Mouse (Mus musculus) heart, embryonic 12.5 days (tissue): Measurements from ENCODE around the gene 1700020A23Rik. TPM values are rescaled to one million over a fixed set of nuclear protein-coding genes. Genes with fewer than 3 reads are reported as not detected.

ENCODE experiments used
- ATAC-seq: fragments of 200-750 bp; cut with Nextera tagmentation; 2 replicates; pipeline ENCODE4 v1.8.0; 2017; ENCODE audit warnings: moderate TSS enrichment, moderate library complexity; ENCODE audit not compliant: insufficient number of reproducible peaks, low FRiP score
- H3K27ac ChIP-seq: fragments of 300-500 bp; sonication (generic); 2 replicates; pipeline ENCODE4 v1.5.1; 2016; ENCODE audit warnings: mild to moderate bottlenecking, moderate library complexity; ENCODE audit not compliant: poor library complexity, severe bottlenecking
- H3K27me3 ChIP-seq: fragments of 300-500 bp; sonication (generic); replicated peaks from 2 replicates; pipeline ENCODE4 v1.6.1; 2016; ENCODE audit warnings: mild to moderate bottlenecking, moderate library complexity
- H3K36me3 ChIP-seq: fragments of 300-500 bp; sonication (generic); 2 replicates; pipeline ENCODE4 v1.6.1; 2016; ENCODE audit warnings: mild to moderate bottlenecking, moderate library complexity
- H3K4me1 ChIP-seq: fragments of 300-500 bp; sonication (generic); replicated peaks from 2 replicates; pipeline ENCODE4 v1.6.1; 2016; ENCODE audit warnings: mild to moderate bottlenecking
- H3K4me2 ChIP-seq: fragments of 300-500 bp; sonication (generic); 2 replicates; pipeline ENCODE4 v1.6.1; 2016; ENCODE audit warnings: mild to moderate bottlenecking, moderate library complexity
- H3K4me3 ChIP-seq: fragments of 300-500 bp; sonication (generic); 2 replicates; pipeline ENCODE4 v1.5.1; 2016; ENCODE audit warnings: mild to moderate bottlenecking
- H3K9ac ChIP-seq: fragments of 300-500 bp; sonication (generic); 2 replicates; pipeline ENCODE4 v1.6.1; 2016; ENCODE audit warnings: mild to moderate bottlenecking, moderate library complexity
- H3K9me3 ChIP-seq: fragments of 300-500 bp; sonication (generic); replicated peaks from 2 replicates; pipeline ENCODE4 v1.6.1; 2016; ENCODE audit warnings: mild to moderate bottlenecking, moderate library complexity
- whole genome bisulfite sequencing: fragments of 180-500 bp; shearing (Covaris S2); methylation state at CpG from one replicate; pipeline ENCODE4 v1.1.7; 2016; 5-methylcytosine and 5-hydroxymethylcytosine counted together
- polyA plus RNA-seq: library from polyadenylated mRNA; unstranded; fragments of >200 nt; fragmentation: Nextera tagmentation; extraction: Ambion mirVana; gene quantifications from 2 replicates; pipeline ENCODE4 v1.2.1, GENCODE M21; 2016

The 1700020A23Rik gene
- polyA plus RNA-seq, 1 experiment from 2014 or later, result not detected

DNA sequence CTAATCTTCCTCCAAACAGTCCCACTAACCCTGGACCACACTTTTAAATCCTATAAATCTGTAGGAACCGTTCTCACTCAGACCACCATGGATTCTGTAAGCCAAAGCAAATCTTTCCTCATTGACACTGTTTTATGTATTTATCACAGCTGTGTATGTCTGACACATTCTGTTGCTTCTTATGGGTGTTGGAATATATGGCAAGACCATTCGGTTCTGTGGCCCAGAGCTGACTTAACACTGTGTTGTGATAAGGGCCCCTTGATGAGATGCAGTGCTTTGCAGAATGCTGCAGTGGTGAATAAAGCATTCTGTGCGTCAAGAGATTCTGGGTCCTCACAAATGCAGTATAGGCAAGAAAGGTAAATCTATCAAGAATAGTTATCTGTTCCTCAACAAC lies 27.1 kb downstream of the 1700020A23Rik start:
- H3K9me3 ChIP-seq, result no peaks in the 10 kb centered on the region
- peaks cover 13% of the 10 kb centered on the region for H3K4me1 ChIP-seq
- no peaks in the 10 kb centered on the region for H3K27me3 ChIP-seq
- no peak overlapping the region for H3K27ac ChIP-seq
- H3K4me3 ChIP-seq, result no peak overlapping the region
- H3K9ac ChIP-seq, result no peak overlapping the region
- WGBS, result 71% methylated on average over 3 of the region's 3 CpGs
- H3K4me2 ChIP-seq, result no peak overlapping the region
- ATAC-seq, result no peak
- H3K36me3 ChIP-seq, result peaks cover 11% of the 10 kb centered on the region

DNA sequence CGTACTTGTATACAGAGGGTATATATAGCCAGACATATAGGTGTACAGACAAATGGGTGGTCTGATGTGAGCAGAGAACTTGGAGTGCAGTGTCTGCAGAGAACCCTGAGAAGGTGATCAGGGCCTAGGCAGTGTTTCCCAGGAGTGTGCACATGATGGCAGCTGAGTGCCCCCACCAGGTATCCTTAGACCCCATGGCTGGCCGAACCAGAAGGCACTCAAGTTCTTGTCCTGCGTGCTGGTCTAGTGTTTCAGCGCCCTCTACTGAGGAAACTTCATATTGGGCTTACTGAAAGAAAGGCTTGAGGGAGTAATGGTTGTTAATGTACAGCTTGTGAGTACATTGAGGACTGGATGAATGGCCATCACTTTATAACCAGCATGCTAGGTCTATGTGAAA lies 28.1 kb downstream of the 1700020A23Rik start:
- Histone ChIP-seq H3K4me1 (peaks cover 13% of the 10 kb centered on the region), H3K9me3 (no peaks in the 10 kb centered on the region), H3K9ac (no peak overlapping the region), H3K4me2 (no peak overlapping the region), H3K27ac (no peak overlapping the region), H3K36me3 (peaks cover 19% of the 10 kb centered on the region), H3K27me3 (no peaks in the 10 kb centered on the region), H3K4me3 (no peak overlapping the region)
- ATAC-seq, result no peak
- WGBS, result 24% methylated on average over 4 of the region's 4 CpGs

DNA sequence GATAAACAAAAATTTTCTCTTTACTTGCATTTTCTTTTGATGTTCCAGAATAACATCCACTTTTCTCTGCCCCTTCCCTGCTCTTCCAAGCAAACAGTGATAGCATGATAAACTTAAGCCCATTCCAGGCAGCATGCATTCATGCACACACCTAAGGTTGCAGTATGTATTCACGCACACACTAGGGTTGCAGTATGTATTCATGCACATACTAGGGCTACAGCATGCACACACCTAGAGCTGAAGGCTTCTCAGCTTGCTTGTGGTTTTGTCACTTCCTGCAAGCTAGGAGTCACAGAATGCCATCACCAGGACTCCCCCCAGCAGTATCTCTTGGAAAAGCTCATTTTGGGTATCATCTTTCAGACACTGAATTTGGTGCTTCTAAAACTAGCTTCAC lies 31.7 kb downstream of the 1700020A23Rik start:
- Histone ChIP-seq H3K27ac (no peak overlapping the region), H3K9me3 (no peaks in the 10 kb centered on the region), H3K36me3 (peaks cover 47% of the 10 kb centered on the region), H3K4me1 (no peaks in the 10 kb centered on the region), H3K4me2 (no peak overlapping the region), H3K27me3 (no peaks in the 10 kb centered on the region), H3K9ac (no peak overlapping the region), H3K4me3 (no peak overlapping the region)
- ATAC-seq, result no peak
- 89% methylated on average over 1 of the region's 1 CpGs for WGBS

DNA sequence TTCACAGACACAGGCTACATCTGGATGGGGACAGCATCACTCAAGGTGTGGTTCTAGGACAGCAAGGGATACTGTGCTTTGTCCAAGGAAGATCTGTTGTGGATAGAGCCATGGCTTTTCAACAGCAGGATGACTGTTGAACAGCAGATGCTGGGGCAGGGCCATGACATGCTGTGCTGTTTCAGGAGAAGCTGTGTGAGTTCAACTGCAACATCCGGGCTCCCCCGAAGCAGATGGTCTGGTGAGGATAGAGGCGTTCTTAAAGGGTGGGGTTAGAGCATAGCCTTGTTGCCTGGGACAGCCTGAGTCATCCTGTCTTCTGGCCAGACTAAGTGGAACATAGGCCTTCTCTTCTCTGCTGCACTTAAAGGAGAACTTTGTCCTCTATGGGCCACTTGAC lies 33.8 kb downstream of the 1700020A23Rik start:
- H3K4me1 ChIP-seq, result no peaks in the 10 kb centered on the region
- no peak overlapping the region for H3K9ac ChIP-seq
- ATAC-seq, result no peak
- WGBS, result 88% methylated on average over 3 of the region's 3 CpGs
- H3K27me3 ChIP-seq, result no peaks in the 10 kb centered on the region
- no peak overlapping the region for H3K27ac ChIP-seq
- no peak overlapping the region for H3K4me3 ChIP-seq
- no peaks in the 10 kb centered on the region for H3K9me3 ChIP-seq
- peaks cover 65% of the 10 kb centered on the region for H3K36me3 ChIP-seq
- H3K4me2 ChIP-seq, result no peak overlapping the region

DNA sequence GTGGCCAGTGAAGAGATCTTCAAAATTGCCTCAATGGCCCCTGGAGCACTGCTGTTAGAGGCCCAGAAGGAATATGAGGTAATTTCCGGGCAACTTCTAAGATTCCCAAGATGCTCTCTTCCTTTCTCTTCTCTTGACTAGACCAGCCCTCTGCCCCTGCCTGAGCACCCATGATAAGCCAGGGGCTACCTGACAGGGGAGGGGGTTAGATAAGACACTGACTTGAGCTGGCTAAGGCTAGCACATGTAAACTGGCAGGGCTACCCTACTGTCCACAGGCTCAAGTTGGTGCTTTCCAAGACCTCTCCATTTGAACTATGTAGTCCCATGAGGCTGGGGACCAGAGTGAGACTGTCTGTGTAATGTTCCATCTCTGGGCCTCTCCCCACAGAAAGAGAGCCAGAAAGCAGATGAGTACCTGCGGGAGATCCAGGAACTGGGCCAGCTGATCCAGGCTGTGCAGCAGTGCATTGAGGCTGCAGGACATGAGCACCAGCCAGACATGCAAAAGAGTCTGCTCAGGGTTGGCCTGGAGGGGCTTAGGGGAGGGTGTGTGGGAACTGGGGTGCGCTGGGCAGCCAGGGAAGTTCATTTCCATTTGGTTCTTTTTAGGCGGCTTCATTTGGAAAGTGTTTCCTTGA lies 34.9 kb downstream of the 1700020A23Rik start:
- no peaks in the 10 kb centered on the region for H3K9me3 ChIP-seq
- no peak overlapping the region for H3K9ac ChIP-seq
- H3K4me1 ChIP-seq, result no peaks in the 10 kb centered on the region
- H3K27me3 ChIP-seq, result no peaks in the 10 kb centered on the region
- no peak for ATAC-seq
- H3K4me2 ChIP-seq, result no peak overlapping the region
- H3K36me3 ChIP-seq, result peaks cover 74% of the 10 kb centered on the region
- H3K4me3 ChIP-seq, result no peak overlapping the region
- 83% methylated on average over 4 of the region's 4 CpGs for WGBS
- H3K27ac ChIP-seq, result no peak overlapping the region

DNA sequence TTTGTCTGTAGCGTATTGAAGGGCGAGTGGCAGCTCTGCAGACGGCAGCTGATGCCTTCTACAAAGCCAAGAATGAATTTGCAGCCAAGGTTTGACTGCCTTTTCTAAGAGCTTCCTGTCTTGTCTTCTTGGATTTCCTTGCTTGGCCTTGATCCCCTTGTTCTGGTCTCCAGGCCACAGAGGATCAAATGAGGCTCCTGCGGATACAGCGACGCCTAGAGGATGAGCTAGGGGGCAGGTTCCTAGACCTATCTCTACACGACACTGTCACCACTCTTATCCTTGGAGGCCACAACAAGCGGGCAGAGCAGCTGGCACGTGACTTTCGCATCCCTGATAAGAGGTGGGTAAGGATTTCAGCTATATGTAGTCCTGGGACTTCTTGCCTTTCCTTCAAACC lies 37.1 kb downstream of the 1700020A23Rik start:
- H3K4me2 ChIP-seq, result no peak overlapping the region
- no peak for ATAC-seq
- WGBS, result 85% methylated on average over 10 of the region's 10 CpGs

DNA sequence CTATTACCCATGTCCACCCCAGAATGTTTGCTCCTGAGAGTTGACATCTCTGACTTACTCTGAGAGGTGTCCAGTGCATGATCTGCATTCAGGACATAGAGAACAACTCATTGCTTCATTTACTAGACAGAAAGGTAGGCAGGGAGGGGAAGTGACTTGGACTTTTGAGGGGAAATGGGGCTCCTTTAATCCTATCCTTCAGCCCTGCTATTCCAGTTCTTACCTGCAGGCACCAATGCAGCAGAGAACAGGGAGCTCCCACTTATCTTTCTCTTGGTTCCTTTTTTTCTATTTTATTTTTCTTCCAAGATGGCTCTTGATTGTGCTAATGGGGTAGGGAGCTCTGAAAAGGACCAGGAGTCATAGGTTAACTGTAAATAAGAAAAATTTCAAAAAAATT lies 43.4 kb downstream of the 1700020A23Rik start:
- no peak overlapping the region for H3K27ac ChIP-seq
- H3K9ac ChIP-seq, result no peak overlapping the region
- H3K4me3 ChIP-seq, result no peak overlapping the region
- H3K27me3 ChIP-seq, result peaks cover 4% of the 10 kb centered on the region; the same call in 1 of the 2 replicates
- H3K4me1 ChIP-seq, result peaks cover 28% of the 10 kb centered on the region
- no peak for ATAC-seq
- no peaks in the 10 kb centered on the region for H3K9me3 ChIP-seq
- no peak overlapping the region for H3K4me2 ChIP-seq
- peaks cover 15% of the 10 kb centered on the region for H3K36me3 ChIP-seq

More for the DNA sequence above, 37.1 kb downstream of the 1700020A23Rik start:
- Histone ChIP-seq H3K9me3 (no peaks in the 10 kb centered on the region), H3K36me3 (peaks cover 77% of the 10 kb centered on the region), H3K27ac (no peak overlapping the region), H3K9ac (no peak overlapping the region), H3K27me3 (no peaks in the 10 kb centered on the region), H3K4me1 (no peaks in the 10 kb centered on the region), H3K4me3 (no peak overlapping the region)

DNA sequence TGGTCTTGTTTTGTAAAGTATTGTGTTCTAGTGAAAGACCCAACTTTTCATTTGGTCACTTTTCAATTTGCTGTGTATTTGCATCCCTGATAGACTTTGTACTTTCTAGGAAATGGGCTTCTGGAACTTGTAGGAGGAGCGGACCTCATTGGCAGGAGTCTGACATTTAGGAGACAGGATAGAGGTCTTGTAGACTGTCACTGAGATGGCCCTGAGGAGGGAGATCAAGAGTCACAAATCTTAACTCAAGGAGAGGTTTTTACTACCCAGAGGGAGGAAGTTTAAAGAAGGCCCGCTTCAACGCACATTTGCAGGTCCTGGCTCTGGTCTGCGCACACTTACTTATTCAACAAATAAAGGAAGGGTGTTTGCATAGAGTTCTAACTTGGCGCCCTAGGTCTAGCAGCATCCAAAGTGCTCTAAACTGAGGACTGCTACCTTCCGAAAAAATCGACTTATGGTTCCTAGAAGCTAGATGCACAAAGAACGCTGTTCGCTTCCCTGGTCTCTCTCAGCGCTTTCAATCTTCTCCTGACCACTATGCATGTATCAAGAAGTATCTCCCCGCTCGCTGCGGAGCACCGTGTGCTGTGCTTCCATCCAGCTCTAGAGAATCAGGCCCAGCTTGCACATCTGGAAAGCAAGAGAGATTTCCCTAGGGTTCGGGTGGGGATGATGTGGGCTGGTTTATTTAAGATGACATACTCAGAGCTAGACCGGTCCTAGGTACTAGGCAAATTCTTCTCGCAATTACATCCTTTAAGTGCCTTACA lies 44.1 kb downstream of the 1700020A23Rik start:
- peak overlapping the region; percentile 89 for H3K4me2 ChIP-seq
- peaks cover 30% of the 10 kb centered on the region for H3K4me1 ChIP-seq
- H3K9ac ChIP-seq, result peak overlapping the region; percentile 95
- ATAC-seq, result no peak
- no peak overlapping the region for H3K27ac ChIP-seq
- H3K36me3 ChIP-seq, result peaks cover 8% of the 10 kb centered on the region
- no peaks in the 10 kb centered on the region for H3K9me3 ChIP-seq
- WGBS, result 10% methylated on average over 17 of the region's 17 CpGs
- peak overlapping the region; percentile 99 for H3K4me3 ChIP-seq
- H3K27me3 ChIP-seq, result peaks cover 4% of the 10 kb centered on the region; the same call in 1 of the 2 replicates

DNA sequence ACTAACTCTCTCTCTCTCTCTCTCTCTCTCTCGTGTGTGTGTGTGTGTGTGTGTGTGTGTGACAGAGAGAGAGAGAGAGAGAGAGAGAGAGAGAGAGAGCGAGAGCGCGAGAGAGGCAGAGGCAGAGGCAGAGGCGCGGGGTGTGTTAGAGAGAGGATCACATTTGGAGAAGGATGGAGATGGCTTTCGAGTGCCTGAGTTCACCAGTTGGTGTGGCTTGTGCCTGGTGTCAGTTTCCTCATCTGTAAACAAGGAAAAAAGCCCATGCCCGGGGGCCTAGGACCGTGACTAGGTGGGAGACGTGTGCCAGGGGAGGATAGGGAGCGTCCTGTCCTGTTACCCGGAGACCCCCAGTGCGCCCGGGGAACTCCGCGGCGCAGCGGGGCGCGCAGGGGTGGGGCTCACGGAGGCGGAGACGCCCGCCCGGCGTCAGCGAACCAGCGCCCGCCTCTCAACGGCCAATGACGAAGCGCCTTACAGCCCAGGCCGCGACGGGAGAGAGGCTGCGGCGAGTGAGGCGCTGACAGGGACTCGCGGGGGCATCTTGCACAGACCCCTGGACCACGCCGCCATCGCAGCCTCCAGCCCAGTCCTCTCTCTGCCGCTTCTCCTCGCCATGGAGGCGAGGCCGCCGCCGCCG lies 44.9 kb downstream of the 1700020A23Rik start, which contains the start of gene Ptpra:
Gene Ptpra (plus strand): TSS at position 485 of the 640 bp plus-strand sequence.
- WGBS, result 0% methylated on average over 50 of the region's 50 CpGs

DNA sequence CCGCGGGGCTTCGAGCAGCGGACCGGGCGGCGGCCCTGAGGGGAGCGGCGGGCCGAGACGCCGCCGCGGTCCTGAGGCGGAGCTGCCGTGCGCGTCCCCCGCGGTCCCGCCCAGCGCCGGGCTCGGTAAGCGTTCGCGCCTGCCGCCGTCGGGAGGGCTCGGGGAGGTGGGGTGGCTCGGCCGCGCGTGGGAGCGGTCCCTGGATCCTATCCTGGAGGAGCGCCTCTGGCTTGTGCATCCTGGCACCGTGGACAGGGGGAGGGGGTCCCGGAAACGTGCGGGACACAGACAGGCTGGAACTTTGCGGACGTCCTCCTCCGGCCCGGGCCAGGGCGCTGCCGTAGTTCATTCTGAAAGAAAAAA lies 45.4 kb downstream of the 1700020A23Rik start:
- Histone ChIP-seq H3K4me3 (peak overlapping the region; percentile 99), H3K27ac (peak overlapping the region; percentile 87), H3K27me3 (peaks cover 4% of the 10 kb centered on the region; the same call in 1 of the 2 replicates), H3K9ac (peak overlapping the region; percentile 95), H3K4me1 (peaks cover 35% of the 10 kb centered on the region), H3K9me3 (no peaks in the 10 kb centered on the region), H3K4me2 (peak overlapping the region; percentile 89), H3K36me3 (no peaks in the 10 kb centered on the region)
- peak; percentile 88 for ATAC-seq
- 0% methylated on average over 47 of the region's 47 CpGs for WGBS

More for the DNA sequence above, 44.9 kb downstream of the 1700020A23Rik start, which contains the start of gene Ptpra:
- peak within 1 kb of the TSS; percentile 89 for H3K4me2 ChIP-seq
- H3K27ac ChIP-seq, result peak within 1 kb of the TSS; percentile 87
- peak within 1 kb of the TSS; percentile 95 for H3K9ac ChIP-seq
- H3K27me3 ChIP-seq, result peaks cover 4% of the 10 kb centered on the region; the same call in 1 of the 2 replicates
- H3K9me3 ChIP-seq, result no peaks in the 10 kb centered on the region
- peak within 1 kb of the TSS; percentile 99 for H3K4me3 ChIP-seq
- 0 out of 2 replicates have a peak, but pooled peaks cover 3% of the 10 kb centered on the region for H3K36me3 ChIP-seq
- peaks cover 32% of the 10 kb centered on the region for H3K4me1 ChIP-seq
- peak; percentile 96 for ATAC-seq
